Mouse (Mus musculus) left cerebral cortex, postnatal 10 days (tissue): ENCODE results near the gene Arntl. TPM values are rescaled to one million over a fixed set of nuclear protein-coding genes. Genes with fewer than 3 reads are reported as not detected.
A peak's percentile ranks its signal among the peaks of the same experiment; 100 is the strongest.

Experiments
- DNase-seq, 2 experiments: peaks; one replicate each; pipeline ENCODE4 v3.0.0; 2021 to 2022; ENCODE audit warnings: low spot score in 2 of 2, mixed read lengths in 1 of 2; ENCODE audit errors: extremely low spot score in 1 of 2
- intact Hi-C: fragments of 180-260 bp; cut with DNase I; formaldehyde crosslinking; loops from one replicate; pipeline ENCODE4 v1.15.1; 2025
- total RNA-seq, 2 experiments: library from RNA; stranded (reverse); gene quantifications; 2 replicates each; pipeline ENCODE4 v1.2.3; 2021

Arntl gene
- 10 to 100 TPM; 26.5 to 28.9 TPM for total RNA-seq

DNA sequence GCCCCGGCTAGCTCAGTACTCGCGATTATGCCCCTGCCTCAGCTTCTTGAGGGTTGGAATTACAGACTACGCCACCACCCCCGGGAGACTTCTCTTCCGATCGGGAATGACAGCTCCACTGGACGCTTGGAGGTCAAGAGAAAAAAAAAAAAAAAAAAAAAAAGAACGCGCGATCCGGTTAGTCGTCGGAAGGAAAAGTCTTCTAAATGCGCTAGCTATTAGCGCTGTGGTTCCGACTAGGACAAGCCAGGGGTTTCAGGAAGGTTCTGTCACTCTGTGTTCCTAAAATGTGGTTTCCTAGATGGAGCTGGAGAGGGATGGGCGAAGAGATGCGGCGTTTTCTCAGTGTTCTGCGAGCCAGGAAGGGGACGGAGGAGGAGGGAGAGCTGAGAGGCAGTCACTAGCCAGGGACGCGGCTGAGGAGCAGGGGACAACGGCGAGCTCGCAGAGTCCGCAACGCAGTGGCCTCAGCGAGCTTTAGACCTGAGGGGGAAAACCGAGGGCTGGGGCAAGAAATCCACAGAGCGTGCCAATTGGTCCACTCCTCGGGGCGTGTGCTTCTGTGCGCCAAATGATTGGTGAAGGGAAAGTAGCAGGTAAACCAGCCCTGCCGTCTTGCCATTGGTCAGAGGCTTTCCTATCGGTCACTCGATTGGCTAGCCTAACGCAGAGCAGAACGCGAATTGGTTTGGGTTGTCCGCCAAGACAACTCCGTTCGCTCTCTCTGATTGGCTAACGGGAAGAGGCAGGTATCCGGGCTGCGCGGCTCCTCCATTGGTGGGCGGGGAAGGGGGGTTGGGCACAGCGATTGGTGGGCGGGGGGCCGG is at the start of gene Arntl:
Gene Arntl, plus strand, starts transcription at position 822 of the 827 bp plus-strand sequence.
- intact Hi-C loops: loop anchor here (5.0 kb wide), 3 partner anchors 40 to 65 kb away; no protein-coding TSS in a partner anchor
- peak; percentile 97 to 99 for DNase-seq

DNA sequence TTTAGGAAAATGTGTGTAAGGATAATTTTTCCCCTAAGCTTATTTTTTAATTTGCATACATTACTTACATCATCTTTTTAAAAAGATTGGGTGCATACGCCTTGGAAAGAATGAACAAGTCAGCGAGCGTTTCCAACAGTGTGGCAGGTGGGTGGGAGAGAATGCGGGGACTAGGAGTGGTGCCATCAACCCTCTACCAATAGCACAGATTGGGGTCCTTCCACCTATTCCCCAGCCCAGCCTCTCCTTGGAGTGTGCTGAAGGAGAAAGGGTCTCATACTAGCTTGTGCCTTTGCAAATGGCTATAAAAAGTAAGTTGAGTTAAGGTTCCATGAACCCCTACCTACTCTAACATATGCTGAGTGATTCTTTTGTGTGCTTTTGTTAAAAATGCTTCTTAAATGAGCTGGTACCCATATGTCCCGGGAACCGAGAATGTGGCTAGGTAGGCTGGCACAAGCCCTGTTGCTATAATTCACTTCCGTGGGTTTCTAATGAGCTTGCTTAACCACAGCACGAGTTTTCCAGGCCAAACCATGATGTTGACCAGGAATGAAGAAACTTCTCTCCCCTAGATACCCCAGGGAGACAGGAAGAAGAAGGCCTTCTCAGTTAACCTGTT is 46.1 kb upstream of the Arntl start:
- intact Hi-C loops: no loop called here
- DNase-seq: no peak

DNA sequence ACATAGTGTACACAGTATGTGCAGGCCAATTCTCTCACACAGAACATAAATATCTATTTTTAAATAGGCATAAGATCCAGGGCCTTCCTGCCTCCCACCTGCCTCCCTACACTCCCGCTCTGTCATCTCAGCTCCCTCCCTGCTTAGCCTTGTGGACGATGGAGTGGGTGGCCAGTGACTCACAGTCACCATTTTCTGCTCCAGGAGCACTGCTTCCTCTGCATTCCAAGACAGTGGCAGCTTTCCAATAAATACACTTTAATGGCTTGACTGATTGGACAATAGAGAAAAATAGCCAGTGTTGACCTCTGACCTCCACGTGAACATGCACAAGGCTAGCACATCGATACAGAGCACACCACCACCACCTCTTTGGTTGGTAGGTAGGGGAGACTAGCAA is 42.5 kb upstream of the Arntl start:
- no peak for DNase-seq
- intact Hi-C loops: loop anchor here (5.0 kb wide), 1 partner anchor 43 kb away; the partner anchor contains the start of gene Arntl

DNA sequence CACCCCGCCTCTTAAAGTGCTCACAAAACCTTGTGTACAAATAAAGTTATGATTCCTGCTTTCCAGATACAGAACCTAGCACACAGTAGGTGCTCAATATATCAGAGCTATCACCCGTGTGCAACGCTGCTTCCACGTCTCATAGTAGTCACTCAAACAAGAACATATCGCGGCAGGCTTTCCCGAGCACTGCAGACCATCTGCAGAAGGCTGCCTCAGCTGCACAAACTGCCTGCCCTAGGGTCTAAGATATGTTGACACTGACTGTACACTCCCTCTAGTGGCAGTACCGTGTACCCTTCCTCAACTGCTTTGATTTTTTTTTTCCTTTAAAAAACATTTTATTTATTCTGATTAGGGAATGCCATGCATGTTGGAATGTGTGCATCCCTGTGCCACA is 40.2 kb upstream of the Arntl start:
- DNase-seq: peak in 1 of 2 experiments; percentile 47
- intact Hi-C loops: loop anchor here (5.0 kb wide), 1 partner anchor 40 kb away; the partner anchor contains the start of gene Arntl

DNA sequence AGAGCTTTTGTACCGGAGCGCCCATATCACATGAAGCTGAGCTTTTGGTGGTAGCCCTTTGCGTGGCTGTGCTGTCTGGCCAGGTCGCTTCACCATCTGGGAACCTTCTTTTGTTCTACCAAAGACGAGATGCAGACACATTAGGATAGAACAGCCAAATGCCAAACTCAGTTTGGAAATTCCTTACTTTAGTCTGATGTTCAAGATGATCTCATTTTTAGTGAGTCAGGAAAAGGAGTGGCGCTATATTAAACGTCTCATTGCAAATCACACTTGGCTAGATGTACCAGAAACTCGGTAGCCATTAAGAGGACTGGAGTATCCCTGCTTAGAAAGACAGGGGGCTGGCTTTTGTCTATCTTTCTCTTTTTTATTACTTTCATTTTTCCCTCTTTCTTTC is 38.7 kb upstream of the Arntl start:
- DNase-seq: no peak
- intact Hi-C loops: loop anchor here (5.0 kb wide), 1 partner anchor 39 kb away; the partner anchor contains the start of gene Arntl

DNA sequence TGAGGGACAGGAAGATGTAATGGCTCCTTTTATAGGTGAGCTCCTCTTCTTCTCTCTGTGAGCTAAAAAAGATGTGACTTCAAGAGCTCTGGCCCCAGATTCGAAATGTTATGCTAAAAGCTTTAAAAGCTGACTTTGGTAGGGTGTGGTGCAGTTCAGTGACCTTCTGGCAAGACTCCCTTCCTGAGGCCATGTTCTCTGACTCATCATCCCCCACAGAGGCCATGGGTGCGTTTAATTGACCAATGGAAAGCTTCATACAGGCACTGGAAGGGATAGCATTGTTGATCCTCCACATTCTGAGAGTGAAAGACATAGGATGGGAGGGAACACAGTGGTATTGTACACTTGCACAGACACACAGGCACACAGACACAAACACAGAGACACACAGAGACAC is 34.8 kb upstream of the Arntl start:
- intact Hi-C loops: no loop called here
- DNase-seq: no peak

GRCm38 (mm10) chr7:113175481-113175880 is 31.8 kb upstream of the Arntl start:
- DNase-seq: no peak
- intact Hi-C loops: no loop called here

- intact Hi-C loops: no loop called here
- DNase-seq: no peak
Observed at GRCm38 (mm10) chr7:113178073-113178472, 29.2 kb upstream of the Arntl start.

DNA sequence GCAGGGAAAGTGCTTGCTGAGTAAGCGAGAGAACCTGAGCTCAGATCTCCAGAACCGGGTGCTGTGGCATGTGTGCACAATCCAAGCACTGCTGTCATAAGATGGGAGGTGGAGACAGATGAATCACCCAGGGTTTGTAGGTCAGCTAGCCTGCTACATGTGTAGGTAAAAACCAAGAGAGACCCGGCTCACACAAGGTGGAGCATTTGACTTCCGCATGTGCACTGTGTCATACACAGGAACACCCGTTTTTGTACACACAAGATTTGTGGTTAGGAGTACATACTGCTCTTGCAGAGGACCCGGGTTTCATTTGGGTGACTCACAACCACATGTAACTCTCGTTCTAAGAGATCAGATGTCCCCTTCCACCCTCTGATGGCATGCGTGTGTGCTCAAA is 23.5 kb upstream of the Arntl start:
- intact Hi-C loops: no loop called here
- no peak for DNase-seq

- intact Hi-C loops: no loop called here
- DNase-seq: no peak
Observed at GRCm38 (mm10) chr7:113185056-113185455, 22.2 kb upstream of the Arntl start.

GRCm38 (mm10) chr7:113186041-113186800 is 21.0 kb upstream of the Arntl start:
- intact Hi-C loops: no loop called here
- DNase-seq: peak in 1 of 2 experiments; percentile 39

- intact Hi-C loops: no loop called here
- DNase-seq: no peak
Observed at GRCm38 (mm10) chr7:113188091-113188490, 19.2 kb upstream of the Arntl start.

GRCm38 (mm10) chr7:113188566-113188965 is 18.7 kb upstream of the Arntl start:
- intact Hi-C loops: no loop called here
- DNase-seq: no peak

DNA sequence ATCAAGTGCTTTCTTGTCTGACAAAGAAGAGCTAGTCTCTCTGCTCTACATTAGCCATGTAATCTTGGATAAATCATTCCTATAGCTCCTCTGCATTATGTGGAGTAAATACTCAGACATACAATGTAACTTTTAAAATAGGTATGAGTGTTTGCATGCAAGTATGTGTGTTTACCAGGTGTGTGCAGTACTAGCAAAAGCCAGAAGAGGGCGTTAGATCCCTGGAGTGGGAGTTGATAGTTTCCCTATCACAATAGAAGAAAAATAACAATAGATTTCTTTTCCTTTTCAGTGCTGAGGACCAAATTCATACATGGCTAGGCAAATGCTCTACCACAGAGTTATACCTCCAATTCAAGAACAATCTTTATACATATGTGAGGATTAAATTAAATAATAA is 15.5 kb upstream of the Arntl start:
- no peak for DNase-seq
- intact Hi-C loops: no loop called here

GRCm38 (mm10) chr7:113192714-113193365 is 14.4 kb upstream of the Arntl start:
- intact Hi-C loops: no loop called here
- DNase-seq: no peak

DNA sequence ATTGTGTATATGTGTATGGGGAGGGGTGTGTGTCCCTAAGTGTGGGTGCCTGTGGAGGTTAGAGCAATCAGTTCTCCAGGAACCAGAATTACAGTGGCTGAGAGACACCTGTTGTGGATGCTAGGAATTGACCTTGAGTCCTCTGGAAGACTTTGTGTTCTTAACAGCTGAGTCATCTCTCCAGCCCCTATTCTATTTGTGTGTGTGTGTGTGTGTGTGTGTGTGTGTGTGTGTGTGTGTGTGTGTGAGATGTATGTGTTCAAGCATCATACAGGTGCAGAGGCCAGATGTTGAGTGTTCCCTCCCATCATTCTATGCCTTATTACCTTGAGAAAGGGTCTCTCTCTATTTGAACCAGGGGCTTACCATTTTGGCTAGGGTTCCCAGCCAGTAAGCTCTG is 13.4 kb upstream of the Arntl start:
- no peak for DNase-seq
- intact Hi-C loops: no loop called here

- no peak for DNase-seq
- intact Hi-C loops: no loop called here
Observed at GRCm38 (mm10) chr7:113195271-113195670, 12.0 kb upstream of the Arntl start.

DNA sequence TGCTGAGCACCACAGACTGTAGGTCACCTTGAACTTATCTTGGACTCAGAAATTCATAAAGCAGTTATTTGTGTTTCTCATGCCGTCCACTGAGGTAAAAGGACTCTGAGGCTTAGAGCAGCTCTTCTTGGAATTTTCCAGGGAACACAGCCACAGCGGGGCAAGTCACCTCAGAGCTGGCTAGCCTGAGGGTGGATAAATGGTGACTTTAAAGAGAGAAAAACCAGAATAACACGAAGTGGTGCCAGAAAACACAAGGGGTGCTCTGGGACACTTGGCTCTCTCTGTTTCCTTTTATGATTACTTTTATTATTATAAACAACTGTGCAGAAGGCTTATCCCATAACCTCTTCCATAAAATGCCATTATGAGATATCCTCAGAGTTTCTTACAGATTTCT is 11.1 kb upstream of the Arntl start:
- no peak for DNase-seq
- intact Hi-C loops: no loop called here

DNA sequence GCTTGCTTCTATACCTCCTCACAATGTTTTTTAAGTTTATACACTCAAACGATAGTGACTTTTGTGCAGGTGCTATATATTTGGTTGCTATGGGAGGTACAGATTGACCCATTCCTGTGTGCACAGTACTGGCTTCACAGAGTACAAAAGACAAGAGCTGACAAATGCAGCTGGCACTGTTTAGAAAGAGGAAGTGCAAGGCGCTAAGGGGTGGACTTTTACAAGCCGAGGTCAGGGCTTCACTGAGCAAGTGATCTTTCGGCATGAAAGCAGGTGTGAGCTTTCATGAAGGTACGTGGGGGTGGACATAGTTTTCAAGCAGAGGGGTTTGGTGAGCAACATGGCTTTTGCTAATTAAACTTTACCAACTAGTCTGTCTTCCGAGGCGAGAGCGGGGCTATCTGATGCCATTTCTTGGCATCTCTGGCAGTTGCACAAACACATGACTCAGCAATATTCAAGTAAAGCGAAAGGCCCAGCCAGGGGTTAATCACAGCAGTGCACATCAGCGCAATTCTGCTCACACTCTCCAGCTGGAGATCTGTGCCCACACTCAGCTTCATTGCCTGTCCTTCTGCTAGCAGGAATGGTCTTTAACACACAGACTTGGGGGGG is 10.0 kb upstream of the Arntl start:
- DNase-seq: no peak
- intact Hi-C loops: no loop called here
